Mouse (Mus musculus) forebrain, embryonic 15.5 days (tissue): Measurements from ENCODE around the gene Rpgrip1. TPM values are rescaled to one million over a fixed set of nuclear protein-coding genes. Genes with fewer than 3 reads are reported as not detected.

Source experiments
- ATAC-seq: fragments of 200-750 bp; cut with Nextera tagmentation; replicated peaks from 2 replicates; pipeline ENCODE4 v1.8.0; 2017; ENCODE audit warnings: mild to moderate bottlenecking, moderate TSS enrichment, moderate library complexity
- H3K27ac ChIP-seq: fragments of 300-500 bp; sonication (generic); replicated peaks from 2 replicates; pipeline ENCODE4 v1.5.1; 2015; ENCODE audit warnings: mild to moderate bottlenecking, inconsistent platforms
- H3K27me3 ChIP-seq: fragments of 300-500 bp; sonication (generic); 2 replicates; pipeline ENCODE4 v1.6.1; 2015; ENCODE audit warnings: inconsistent platforms
- H3K36me3 ChIP-seq: fragments of 300-500 bp; sonication (generic); 2 replicates; pipeline ENCODE4 v1.6.1; 2015; ENCODE audit warnings: mild to moderate bottlenecking, inconsistent platforms
- H3K4me1 ChIP-seq: fragments of 300-500 bp; sonication (generic); 2 replicates; pipeline ENCODE4 v1.6.1; 2015; ENCODE audit warnings: inconsistent platforms
- H3K4me2 ChIP-seq: fragments of 300-500 bp; sonication (generic); replicated peaks from 2 replicates; pipeline ENCODE4 v1.6.1; 2015; ENCODE audit warnings: mild to moderate bottlenecking, inconsistent platforms
- H3K4me3 ChIP-seq: fragments of 300-500 bp; sonication (generic); 2 replicates; pipeline ENCODE4 v1.5.1; 2015; ENCODE audit warnings: mild to moderate bottlenecking, inconsistent platforms
- H3K9ac ChIP-seq: fragments of 300-500 bp; sonication (generic); replicated peaks from 2 replicates; pipeline ENCODE4 v1.6.1; 2015; ENCODE audit warnings: mild to moderate bottlenecking, inconsistent platforms
- H3K9me3 ChIP-seq: fragments of 300-500 bp; sonication (generic); 2 replicates; pipeline ENCODE4 v1.6.1; 2016; ENCODE audit warnings: inconsistent platforms
- WGBS: fragments of 180-500 bp; shearing (Covaris S2); methylation state at CpG from one replicate; pipeline ENCODE4 v1.1.7; 2015; ENCODE audit warnings: mixed read lengths; 5-methylcytosine and 5-hydroxymethylcytosine counted together
- polyA plus RNA-seq: library from polyadenylated mRNA; unstranded; fragments of >200 nt; fragmentation: Nextera tagmentation; extraction: Ambion mirVana; gene quantifications from 2 replicates; pipeline ENCODE4 v1.2.1, GENCODE M21; 2015

Gene Rpgrip1
- polyA plus RNA-seq, 1 experiment from 2014 or later: 61.9 TPM

GRCm38 (mm10) chr14:52103474-52103855 is 7.0 kb upstream of the Rpgrip1 start:
- H3K4me2 ChIP-seq: peak overlapping the region; percentile 81
- no peaks in the 10 kb centered on the region for H3K27me3 ChIP-seq
- peak overlapping the region; percentile 78 for H3K4me3 ChIP-seq
- H3K27ac ChIP-seq: peak overlapping the region; percentile 98
- H3K9me3 ChIP-seq: no peaks in the 10 kb centered on the region
- no peak for ATAC-seq
- H3K9ac ChIP-seq: peak overlapping the region; percentile 96
- H3K36me3 ChIP-seq: peaks cover 8% of the 10 kb centered on the region
- WGBS: under 1% methylated on average over 30 of the region's 30 CpGs
- H3K4me1 ChIP-seq: peaks cover 46% of the 10 kb centered on the region

- ATAC-seq: peak; percentile 99
- Histone ChIP-seq H3K4me3 (peak within 1 kb of the TSS; percentile 78), H3K4me2 (peak within 1 kb of the TSS; percentile 81), H3K36me3 (peaks cover 8% of the 10 kb centered on the region), H3K9ac (peak within 1 kb of the TSS; percentile 96), H3K9me3 (no peaks in the 10 kb centered on the region), H3K4me1 (peaks cover 40% of the 10 kb centered on the region), H3K27ac (peak within 1 kb of the TSS; percentile 98), H3K27me3 (no peaks in the 10 kb centered on the region)
- under 1% methylated on average over 50 of the region's 50 CpGs for WGBS
Observed at GRCm38 (mm10) chr14:52103856-52104676, 6.4 kb upstream of the Rpgrip1 start, which contains the start of gene Hnrnpc. Gene Hnrnpc (minus strand): TSS chr14:52104028.

- Histone ChIP-seq H3K4me2 (peak overlapping the region; percentile 54), H3K9ac (peak overlapping the region; percentile 57), H3K9me3 (no peaks in the 10 kb centered on the region), H3K27ac (peak overlapping the region; percentile 94), H3K27me3 (no peaks in the 10 kb centered on the region), H3K36me3 (peaks cover 8% of the 10 kb centered on the region), H3K4me3 (peak overlapping the region; percentile 38), H3K4me1 (peaks cover 37% of the 10 kb centered on the region)
- no peak for ATAC-seq
- 33% methylated on average over 7 of the region's 7 CpGs for WGBS
Observed at GRCm38 (mm10) chr14:52104677-52105285, 5.7 kb upstream of the Rpgrip1 start.

- H3K4me1 ChIP-seq: peaks cover 32% of the 10 kb centered on the region
- H3K4me2 ChIP-seq: no peak overlapping the region
- 78% methylated on average over 2 of the region's 2 CpGs for WGBS
- no peak for ATAC-seq
- no peak overlapping the region for H3K9ac ChIP-seq
- no peak overlapping the region for H3K27ac ChIP-seq
- H3K9me3 ChIP-seq: no peaks in the 10 kb centered on the region
- H3K36me3 ChIP-seq: peaks cover 8% of the 10 kb centered on the region
- H3K27me3 ChIP-seq: no peaks in the 10 kb centered on the region
- no peak overlapping the region for H3K4me3 ChIP-seq
Observed at GRCm38 (mm10) chr14:52105308-52105707, 5.2 kb upstream of the Rpgrip1 start.

GRCm38 (mm10) chr14:52106741-52107140 is 3.8 kb upstream of the Rpgrip1 start:
- peaks cover 18% of the 10 kb centered on the region for H3K4me1 ChIP-seq
- ATAC-seq: no peak
- 18% methylated on average over 10 of the region's 10 CpGs for WGBS
- H3K27me3 ChIP-seq: no peaks in the 10 kb centered on the region
- peaks cover 6% of the 10 kb centered on the region for H3K36me3 ChIP-seq
- H3K9ac ChIP-seq: no peak overlapping the region
- no peaks in the 10 kb centered on the region for H3K9me3 ChIP-seq
- H3K4me2 ChIP-seq: no peak overlapping the region
- peak overlapping the region; percentile 60 for H3K27ac ChIP-seq
- H3K4me3 ChIP-seq: no peak overlapping the region

GRCm38 (mm10) chr14:52108025-52108424 is 2.5 kb upstream of the Rpgrip1 start:
- Histone ChIP-seq H3K4me1 (peaks cover 6% of the 10 kb centered on the region; the same call in 1 of the 2 replicates), H3K4me3 (no peak overlapping the region), H3K4me2 (no peak overlapping the region), H3K9ac (no peak overlapping the region), H3K27ac (no peak overlapping the region), H3K27me3 (no peaks in the 10 kb centered on the region), H3K9me3 (no peaks in the 10 kb centered on the region), H3K36me3 (no peaks in the 10 kb centered on the region)
- WGBS: 84% methylated on average over 2 of the region's 2 CpGs
- ATAC-seq: no peak

- H3K27me3 ChIP-seq: no peaks in the 10 kb centered on the region
- peaks cover 7% of the 10 kb centered on the region; the same call in 1 of the 2 replicates for H3K4me1 ChIP-seq
- no peak overlapping the region for H3K27ac ChIP-seq
- H3K9ac ChIP-seq: no peak overlapping the region
- H3K36me3 ChIP-seq: no peaks in the 10 kb centered on the region
- no peak for ATAC-seq
- no peaks in the 10 kb centered on the region for H3K9me3 ChIP-seq
- no peak overlapping the region for H3K4me2 ChIP-seq
- 63% methylated on average over 1 of the region's 1 CpGs for WGBS
- no peak overlapping the region for H3K4me3 ChIP-seq
Observed at GRCm38 (mm10) chr14:52114101-52114500, 3.6 kb downstream of the Rpgrip1 start.

GRCm38 (mm10) chr14:52117241-52117640 is 6.7 kb downstream of the Rpgrip1 start:
- no peak for ATAC-seq
- H3K27ac ChIP-seq: no peak overlapping the region
- peaks cover 7% of the 10 kb centered on the region for H3K4me1 ChIP-seq
- no peaks in the 10 kb centered on the region for H3K36me3 ChIP-seq
- no peaks in the 10 kb centered on the region for H3K9me3 ChIP-seq
- WGBS: 97% methylated on average over 5 of the region's 5 CpGs
- H3K4me3 ChIP-seq: no peak overlapping the region
- H3K4me2 ChIP-seq: no peak overlapping the region
- no peak overlapping the region for H3K9ac ChIP-seq
- no peaks in the 10 kb centered on the region for H3K27me3 ChIP-seq

GRCm38 (mm10) chr14:52118456-52118822 is 7.9 kb downstream of the Rpgrip1 start:
- H3K27ac ChIP-seq: peak overlapping the region; percentile 85
- WGBS: 21% methylated on average over 8 of the region's 8 CpGs

GRCm38 (mm10) chr14:52118823-52119608 is 8.5 kb downstream of the Rpgrip1 start:
- H3K9me3 ChIP-seq: no peaks in the 10 kb centered on the region
- H3K4me3 ChIP-seq: peak overlapping the region; percentile 56
- H3K27me3 ChIP-seq: no peaks in the 10 kb centered on the region
- H3K9ac ChIP-seq: peak overlapping the region; percentile 74
- ATAC-seq: peak; percentile 88
- H3K27ac ChIP-seq: peak overlapping the region; percentile 85
- under 1% methylated on average over 38 of the region's 38 CpGs for WGBS
- H3K36me3 ChIP-seq: no peaks in the 10 kb centered on the region
- peaks cover 7% of the 10 kb centered on the region for H3K4me1 ChIP-seq
- peak overlapping the region; percentile 95 for H3K4me2 ChIP-seq

More at GRCm38 (mm10) chr14:52118456-52118822, 7.9 kb downstream of the Rpgrip1 start:
- H3K4me3 ChIP-seq: peak overlapping the region; percentile 56
- H3K9me3 ChIP-seq: no peaks in the 10 kb centered on the region
- H3K36me3 ChIP-seq: no peaks in the 10 kb centered on the region
- ATAC-seq: peak; percentile 46
- no peaks in the 10 kb centered on the region for H3K27me3 ChIP-seq
- H3K4me2 ChIP-seq: peak overlapping the region; percentile 95
- H3K4me1 ChIP-seq: peaks cover 7% of the 10 kb centered on the region
- peak overlapping the region; percentile 74 for H3K9ac ChIP-seq

- Histone ChIP-seq H3K9me3 (no peaks in the 10 kb centered on the region), H3K9ac (0 out of 2 replicates have a peak overlapping the region, but pooled peaks have one; percentile 74), H3K27ac (no peak overlapping the region)
Observed at GRCm38 (mm10) chr14:52120169-52120568, 9.7 kb downstream of the Rpgrip1 start.

GRCm38 (mm10) chr14:52123918-52124317 is 13.4 kb downstream of the Rpgrip1 start:
- H3K36me3 ChIP-seq: no peaks in the 10 kb centered on the region
- H3K9ac ChIP-seq: no peak overlapping the region
- no peak for ATAC-seq
- peaks cover 1% of the 10 kb centered on the region for H3K4me1 ChIP-seq
- no peak overlapping the region for H3K4me2 ChIP-seq
- 12% methylated on average over 4 of the region's 4 CpGs for WGBS
- H3K4me3 ChIP-seq: no peak overlapping the region
- H3K9me3 ChIP-seq: no peaks in the 10 kb centered on the region
- H3K27ac ChIP-seq: no peak overlapping the region
- no peaks in the 10 kb centered on the region for H3K27me3 ChIP-seq

More at GRCm38 (mm10) chr14:52120169-52120568, 9.7 kb downstream of the Rpgrip1 start:
- peaks cover 7% of the 10 kb centered on the region for H3K4me1 ChIP-seq
- H3K4me3 ChIP-seq: peak overlapping the region; percentile 56
- no peak for ATAC-seq
- no peaks in the 10 kb centered on the region for H3K27me3 ChIP-seq
- peak overlapping the region; percentile 95 for H3K4me2 ChIP-seq
- WGBS: 71% methylated on average over 7 of the region's 7 CpGs
- H3K36me3 ChIP-seq: no peaks in the 10 kb centered on the region
